Mouse (Mus musculus) liver, adult 2 months (tissue): ENCODE data around the gene Glis2.

Experiments
- CTCF ChIP-seq: fragments of 200-500 bp; IDR thresholded peaks from 2 replicates; pipeline ENCODE4 v1.5.1; 2011; ENCODE audit warnings: low read depth, low read length, control low read depth
- POLR2A ChIP-seq: fragments of 200-500 bp; IDR thresholded peaks from 2 replicates; pipeline ENCODE4 v1.6.1; 2011; ENCODE audit warnings: low read length, control low read depth; ENCODE audit not compliant: insufficient read depth; ENCODE audit errors: extremely low read depth

GRCm38 (mm10) chr16:4649692-4650091 lies 55.2 kb downstream of the Glis2 start:
- TF ChIP-seq CTCF (no peak), POLR2A (no peak)
